Mouse (Mus musculus): ENCODE measurements around the gene Supt3.

The Supt3 gene

DNA sequence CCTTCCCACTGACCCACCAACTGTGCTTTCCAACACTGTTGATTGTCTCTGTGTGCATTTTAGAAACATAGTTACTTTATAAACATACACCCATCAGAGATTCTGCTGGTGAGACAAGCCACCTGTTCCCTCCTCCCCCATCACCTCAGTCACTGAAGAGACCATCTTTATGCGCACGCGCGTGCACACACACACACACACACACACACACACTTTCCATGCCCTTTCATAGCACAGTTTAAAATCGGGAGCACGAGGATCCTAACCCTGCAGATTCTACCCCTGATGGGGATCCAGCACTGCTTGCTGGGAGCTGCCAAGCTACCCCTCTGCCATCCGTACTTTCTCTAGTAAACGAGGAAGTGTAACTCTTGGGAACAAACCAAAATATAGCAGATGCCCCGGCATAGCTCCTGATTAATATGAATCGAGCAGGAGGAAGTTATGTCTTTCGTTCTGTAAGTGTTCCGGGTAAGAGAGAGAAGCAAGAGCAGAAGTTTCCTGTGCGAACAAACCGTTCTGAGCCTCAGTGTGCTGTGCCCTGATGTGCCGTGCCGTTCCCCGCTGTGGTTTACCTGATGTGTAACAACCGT, 342.8 kb downstream of the Supt3 start:
- no peak for DNase-seq (ENCODE audit: low read depth, low spot score)

DNA sequence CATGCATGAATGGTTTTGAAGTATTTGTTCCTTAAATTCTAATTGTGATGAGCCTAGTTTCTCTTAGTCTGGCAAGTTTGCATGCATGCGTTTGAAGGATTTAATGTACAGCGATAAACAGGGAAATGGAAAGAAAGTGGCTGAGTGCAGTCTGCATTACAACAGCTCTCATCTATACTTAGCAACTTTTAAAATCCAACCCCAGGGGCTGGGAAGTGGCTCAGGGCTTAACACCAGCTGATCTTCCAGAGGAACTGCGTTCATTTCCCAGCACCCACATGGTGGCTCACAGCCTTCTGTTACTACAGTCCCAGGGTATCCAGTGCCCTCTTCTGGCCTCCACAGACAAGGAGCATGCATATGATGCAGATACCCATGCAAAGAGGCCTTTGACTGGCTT, 346.9 kb downstream of the Supt3 start:
- DNase-seq (ENCODE audit: low read depth, low spot score): no peak

DNA sequence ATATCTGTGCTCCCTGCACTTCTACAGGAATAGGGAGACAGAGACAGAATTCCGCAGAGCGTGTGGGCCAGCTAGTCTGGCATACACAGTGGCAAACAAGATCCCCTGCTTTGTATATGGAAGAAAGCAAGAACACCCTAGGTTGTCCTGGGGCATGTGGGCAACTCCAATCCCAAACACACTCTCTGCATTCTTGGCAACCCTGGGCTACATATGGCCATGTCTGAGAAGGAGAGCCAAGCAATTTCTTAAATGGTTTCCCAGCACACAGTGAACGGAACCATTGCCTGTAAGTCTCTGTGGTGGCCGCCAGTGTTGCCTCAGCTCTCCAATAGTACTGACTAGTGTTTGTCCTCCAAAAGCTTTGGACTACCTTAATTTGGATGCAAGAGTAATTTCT, 351.7 kb downstream of the Supt3 start:
- no peak for DNase-seq (ENCODE audit: low read depth, low spot score)

DNA sequence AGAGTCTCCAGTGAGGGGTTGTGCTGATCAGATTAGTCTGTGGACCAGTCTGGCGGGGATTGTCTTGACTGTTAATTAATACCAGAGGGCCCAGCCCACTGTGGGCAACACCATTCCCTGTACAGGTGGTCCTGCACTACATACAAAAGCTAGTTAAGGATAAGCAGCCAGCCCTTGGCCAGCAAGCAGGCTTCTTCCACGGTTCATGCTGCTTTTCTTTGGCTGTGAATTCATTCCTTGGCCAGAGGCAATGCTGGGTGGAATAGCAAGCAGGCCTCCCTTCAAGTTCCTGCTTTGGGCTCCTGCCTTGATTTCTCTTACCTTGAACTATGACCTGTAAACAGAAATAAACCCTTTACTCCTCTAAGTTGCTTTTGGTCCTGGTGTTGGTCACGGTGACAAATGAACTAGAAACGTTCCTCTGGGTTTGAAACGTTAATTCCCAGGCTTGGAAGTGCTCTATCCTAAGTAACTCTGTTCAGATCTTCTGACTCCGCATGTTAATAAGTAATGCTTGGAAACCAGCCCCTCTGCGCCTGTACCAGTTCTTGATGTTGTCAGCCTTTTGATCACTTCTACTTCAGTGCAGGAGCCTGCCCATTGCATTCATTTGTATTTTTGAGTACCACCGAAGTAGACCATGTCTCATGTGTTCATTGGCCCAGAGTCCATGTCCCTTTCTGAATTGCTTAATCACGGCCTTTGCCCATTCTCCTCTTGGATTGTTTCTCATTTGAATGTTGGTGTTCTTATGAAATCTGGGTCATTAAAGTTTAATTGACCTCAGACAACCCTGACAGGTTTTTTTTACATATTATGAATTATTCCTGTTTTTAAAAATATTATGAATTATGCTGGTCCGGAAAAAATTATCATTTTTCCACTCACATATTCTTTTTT, 356.8 kb downstream of the Supt3 start:
- DNase-seq (ENCODE audit: low read depth, low spot score): no peak

DNA sequence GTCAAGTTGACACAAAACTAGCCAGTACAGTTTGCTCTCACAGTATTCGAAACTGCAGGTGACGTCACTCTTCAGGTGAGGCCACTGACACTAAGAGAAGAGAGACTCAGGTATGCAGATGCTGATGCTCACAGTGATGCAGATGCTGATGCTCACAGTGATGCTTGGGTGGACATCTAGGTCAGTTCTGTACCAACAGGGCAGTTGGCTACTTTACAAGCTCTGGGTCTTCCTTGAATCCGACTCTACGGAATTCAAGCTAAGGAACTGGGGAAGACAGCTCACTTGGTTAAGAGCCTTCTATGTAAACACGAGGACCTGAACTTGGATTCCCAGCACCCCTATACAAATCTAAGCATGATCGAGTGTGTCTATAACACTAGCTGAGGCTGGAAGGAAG, 359.5 kb downstream of the Supt3 start:
- no peak for DNase-seq (ENCODE audit: low read depth, low spot score)

DNA sequence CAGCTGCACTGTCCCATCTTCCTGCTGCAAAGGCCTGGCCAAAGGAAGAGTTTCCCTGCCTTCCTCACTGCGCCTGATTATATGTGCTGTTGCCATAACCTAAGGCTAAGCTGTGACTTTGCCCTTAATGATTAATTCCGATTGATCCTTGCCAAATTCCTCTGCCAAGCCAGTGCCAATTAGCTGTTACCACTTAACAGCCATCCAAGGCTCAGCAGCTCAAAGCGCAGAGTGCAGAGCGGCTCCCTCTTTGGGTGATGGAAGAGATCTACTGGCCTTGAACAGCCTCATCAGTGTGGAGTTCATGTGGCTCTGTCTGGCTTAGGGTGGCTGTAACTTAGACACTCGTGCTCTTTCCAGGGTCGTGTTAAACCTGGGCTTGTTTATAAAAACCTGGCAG, 366.1 kb downstream of the Supt3 start:
- DNase-seq (ENCODE audit: low read depth, low spot score): no peak

DNA sequence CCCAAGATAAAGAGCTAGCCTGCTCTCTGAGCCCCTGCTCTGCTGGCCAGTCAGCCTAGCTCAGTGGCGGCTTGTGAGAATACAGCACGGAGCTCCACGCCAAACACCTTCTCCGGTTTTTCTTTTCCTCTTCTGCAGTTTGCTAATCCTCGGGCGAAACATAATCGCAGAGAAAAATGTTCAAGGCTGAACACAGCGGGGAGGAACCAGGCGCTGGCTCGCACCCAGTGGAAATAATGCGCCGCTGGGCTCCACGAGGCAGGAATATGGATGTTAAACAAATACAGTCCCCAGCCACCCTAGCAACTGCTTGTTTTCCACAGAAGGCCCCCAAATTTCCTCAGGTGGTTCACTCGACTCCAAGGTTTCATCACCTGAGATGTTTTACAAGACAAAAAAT, 367.7 kb downstream of the Supt3 start:
- DNase-seq (ENCODE audit: low read depth, low spot score): no peak

DNA sequence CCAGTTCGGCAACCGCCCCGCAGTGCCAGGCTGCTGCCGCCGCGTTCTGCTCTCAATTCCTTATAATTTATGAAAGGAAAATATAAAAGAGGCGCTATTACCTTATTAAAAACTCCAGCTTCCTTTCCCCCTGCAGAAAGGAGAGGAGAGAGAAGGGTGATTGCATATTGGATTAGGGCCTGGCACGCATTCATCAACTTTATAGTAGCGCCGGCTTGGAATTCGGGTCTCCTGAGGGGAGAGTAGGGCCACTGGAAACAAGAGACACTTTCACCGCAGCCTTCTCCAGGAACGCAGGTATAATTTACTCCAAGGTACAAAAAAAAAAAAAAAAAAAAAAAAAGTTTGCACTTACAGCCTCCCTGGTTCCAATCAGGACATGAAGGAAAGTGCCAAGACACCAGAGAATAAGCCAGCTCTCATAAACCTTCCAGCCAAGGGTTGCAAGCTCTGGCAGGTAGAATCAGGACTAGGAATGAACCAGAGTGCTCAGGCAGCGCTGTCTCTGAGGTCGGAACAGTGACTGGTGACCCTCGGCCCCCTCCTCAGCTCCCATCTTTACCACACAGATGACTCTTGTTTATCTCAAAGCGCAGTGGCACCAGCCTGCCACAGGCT, 374.5 kb downstream of the Supt3 start:
- no peak for DNase-seq (ENCODE audit: low read depth, low spot score)

DNA sequence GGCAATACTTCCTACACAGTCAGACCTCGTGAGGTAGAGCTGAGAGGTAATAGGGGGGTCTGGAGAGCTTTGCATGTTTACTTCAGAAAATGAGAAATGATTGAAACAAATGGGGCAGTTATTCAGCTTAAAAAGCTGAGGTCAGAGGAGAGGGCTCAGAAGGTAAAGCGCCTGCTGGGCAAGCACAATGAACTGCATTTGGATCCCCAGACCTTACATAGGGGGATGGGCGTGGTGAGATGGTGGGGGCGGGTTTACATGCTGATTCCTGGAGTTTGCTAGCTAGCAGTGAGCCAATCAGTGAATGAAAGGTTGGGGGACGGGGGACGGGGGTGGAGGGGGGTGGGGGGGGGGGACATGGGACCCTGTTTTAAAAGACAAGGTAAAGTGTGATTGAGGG, 376.8 kb downstream of the Supt3 start:
- no peak for DNase-seq (ENCODE audit: low read depth, low spot score)

DNA sequence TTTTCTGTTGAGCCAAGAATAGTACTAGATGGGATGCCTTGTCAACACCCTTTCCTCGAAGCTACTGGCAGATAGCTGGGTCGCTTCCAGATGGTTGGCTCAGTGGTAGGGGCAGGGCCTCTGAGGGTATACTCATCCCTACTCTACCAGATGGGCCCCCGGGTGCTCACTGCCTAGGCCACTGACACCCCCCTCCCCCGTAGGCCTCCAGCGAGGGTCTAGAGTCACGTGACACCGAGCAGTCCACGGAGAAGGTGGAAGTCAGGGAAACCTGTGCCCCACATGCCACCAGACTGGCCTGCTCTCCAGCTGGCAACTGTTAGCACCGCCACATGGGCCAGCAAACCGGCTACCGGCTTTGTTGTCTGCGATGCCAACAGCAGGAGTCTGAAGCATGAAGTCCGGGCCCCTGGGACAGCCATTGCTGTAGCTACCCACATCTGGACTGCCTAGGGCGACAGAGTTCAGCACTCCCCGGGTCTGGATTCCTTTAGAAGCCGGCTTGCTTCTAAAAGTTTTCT, 381.3 kb downstream of the Supt3 start:
- no peak for DNase-seq (ENCODE audit: low read depth, low spot score)

DNA sequence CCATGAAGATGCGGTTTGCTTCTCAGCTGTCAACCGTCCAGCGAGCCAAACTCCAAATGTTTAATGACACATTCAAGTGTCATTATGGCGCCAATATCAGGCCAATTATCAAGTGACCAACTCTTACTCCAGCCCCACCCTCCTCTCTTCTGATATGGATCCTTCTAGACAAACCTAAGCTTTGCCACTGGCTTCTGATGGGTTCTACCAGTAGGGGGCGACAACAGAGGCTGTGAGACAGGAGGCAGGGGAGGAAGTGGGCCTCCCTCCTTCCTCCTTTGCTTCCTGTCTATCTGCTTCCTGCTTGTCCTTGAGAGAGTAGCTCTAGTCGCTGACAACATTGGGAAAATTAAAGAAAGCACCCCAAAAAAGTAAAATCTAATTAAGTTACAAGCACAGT, 383.7 kb downstream of the Supt3 start:
- DNase-seq (ENCODE audit: low read depth, low spot score): no peak

DNA sequence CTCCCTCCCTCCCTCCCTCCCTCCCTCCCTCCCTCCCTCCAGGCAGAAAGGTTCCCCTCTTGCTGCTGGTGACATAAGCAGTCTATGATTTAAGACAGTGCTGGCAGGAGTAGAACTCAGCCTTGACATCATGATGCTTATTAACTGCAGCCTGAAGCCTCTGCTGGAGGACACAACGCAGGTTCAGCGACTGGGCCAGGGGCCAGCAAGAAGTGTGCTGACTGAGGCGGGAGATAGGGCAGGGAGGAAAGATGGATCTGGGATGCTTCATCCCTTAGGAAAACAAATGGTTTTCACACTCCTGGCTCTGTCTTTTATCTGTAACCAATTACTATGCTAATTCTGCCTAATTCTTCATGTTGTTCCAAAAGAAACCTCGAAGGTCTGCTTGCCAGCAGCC, 388.8 kb downstream of the Supt3 start:
- no peak for DNase-seq (ENCODE audit: low read depth, low spot score)

All from retina, postnatal 7 days (tissue).